Mouse (Mus musculus): ENCODE measurements around the gene Sstr5. TPM values are rescaled to one million over a fixed set of nuclear protein-coding genes. Genes with fewer than 3 reads are reported as not detected.

Gene Sstr5
- polyA plus RNA-seq, 1 experiment from 2014 or later, result 0.05 TPM

DNA sequence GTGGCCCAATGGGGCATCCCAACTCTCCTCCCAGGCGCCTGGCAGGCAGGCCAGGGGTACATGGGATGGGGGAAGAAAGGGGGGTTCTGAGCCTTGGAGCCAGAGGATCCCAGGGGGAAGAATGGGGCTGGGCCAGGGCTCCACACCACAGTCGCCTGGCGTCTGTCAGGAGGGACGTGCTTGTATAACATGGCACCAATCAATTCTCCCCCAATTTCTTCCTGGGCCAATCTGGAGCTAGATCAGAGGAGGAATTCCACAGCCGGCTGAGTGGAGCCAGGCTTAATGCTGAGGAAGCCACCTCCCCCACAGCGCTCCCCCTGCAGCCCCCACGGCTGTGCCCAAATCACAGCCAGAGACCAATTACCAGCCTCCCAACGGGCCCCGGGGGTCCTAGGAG lies 23.4 kb upstream of the Sstr5 start:
- no peak for TF ChIP-seq EP300 (IDR thresholded peaks at IDR 0.05)
- no peak for TF ChIP-seq CTCF (IDR thresholded peaks at IDR 0.05)
- Histone ChIP-seq H3K27me3 (replicated peaks; ENCODE audit: insufficient read depth, low read length) (no peaks in the 10 kb centered on the region), H3K4me2 (replicated peaks; ENCODE audit: low read depth, low read length) (no peak overlapping the region), H3K27ac (ENCODE audit: low read length) (no peak overlapping the region), H3K36me3 (ENCODE audit: insufficient read depth, low read length) (no peaks in the 10 kb centered on the region), H3K9me3 (ENCODE audit: low read length) (no peaks in the 10 kb centered on the region), H3K9ac (replicated peaks; ENCODE audit: low read depth) (no peak overlapping the region), H3K4me1 (ENCODE audit: insufficient read depth, low read depth, low read length) (no peaks in the 10 kb centered on the region), H3K4me3 (ENCODE audit: low read depth, low read length) (no peak overlapping the region)
- WGBS, result 39% methylated on average over 9 of the region's 9 CpGs
- DNase-seq (ENCODE audit: low spot score) (no peak), ATAC-seq (no peak)

- Histone ChIP-seq H3K36me3 (ENCODE audit: insufficient read depth, low read length) (no peaks in the 10 kb centered on the region), H3K27me3 (replicated peaks; ENCODE audit: insufficient read depth, low read length) (no peaks in the 10 kb centered on the region), H3K9ac (replicated peaks; ENCODE audit: low read depth) (no peak overlapping the region), H3K4me1 (ENCODE audit: insufficient read depth, low read depth, low read length) (no peaks in the 10 kb centered on the region), H3K4me3 (ENCODE audit: low read depth, low read length) (no peak overlapping the region), H3K4me2 (replicated peaks; ENCODE audit: low read depth, low read length) (no peak overlapping the region), H3K9me3 (ENCODE audit: low read length) (no peaks in the 10 kb centered on the region), H3K27ac (ENCODE audit: low read length) (no peak overlapping the region)
- DNase-seq (ENCODE audit: low spot score) (no peak), ATAC-seq (no peak)
- WGBS, result 82% methylated on average over 5 of the region's 5 CpGs
- TF ChIP-seq EP300 (IDR thresholded peaks at IDR 0.05) (no peak), CTCF (IDR thresholded peaks at IDR 0.05) (no peak)
These were observed 22.4 kb upstream of the Sstr5 start for GRCm38 (mm10) chr17:25519511-25519910.

- 84% methylated on average over 11 of the region's 17 CpGs for WGBS
- ATAC-seq, result no peak
- H3K27me3 ChIP-seq (replicated peaks; ENCODE audit: insufficient read depth, low read length), result no peaks in the 10 kb centered on the region
These were observed 21.1 kb upstream of the Sstr5 start for GRCm38 (mm10) chr17:25518144-25518543.

GRCm38 (mm10) chr17:25516315-25516714 lies 19.2 kb upstream of the Sstr5 start:
- H3K4me1 ChIP-seq (ENCODE audit: insufficient read depth, low read depth, low read length), result no peaks in the 10 kb centered on the region
- H3K4me3 ChIP-seq (ENCODE audit: low read depth, low read length), result no peak overlapping the region
- H3K27me3 ChIP-seq (replicated peaks; ENCODE audit: insufficient read depth, low read length), result no peaks in the 10 kb centered on the region
- H3K36me3 ChIP-seq (ENCODE audit: insufficient read depth, low read length), result no peaks in the 10 kb centered on the region
- H3K27ac ChIP-seq (ENCODE audit: low read length), result no peak overlapping the region
- H3K9me3 ChIP-seq (ENCODE audit: low read length), result no peaks in the 10 kb centered on the region
- ATAC-seq (no peak), DNase-seq (ENCODE audit: low spot score) (no peak)
- 7% methylated on average over 5 of the region's 5 CpGs for WGBS
- TF ChIP-seq CTCF (IDR thresholded peaks at IDR 0.05) (no peak), EP300 (IDR thresholded peaks at IDR 0.05) (no peak)
- no peak overlapping the region for H3K4me2 ChIP-seq (replicated peaks; ENCODE audit: low read depth, low read length)
- H3K9ac ChIP-seq (replicated peaks; ENCODE audit: low read depth), result no peak overlapping the region

More at GRCm38 (mm10) chr17:25518144-25518543, 21.1 kb upstream of the Sstr5 start:
- Histone ChIP-seq H3K36me3 (ENCODE audit: insufficient read depth, low read length) (no peaks in the 10 kb centered on the region), H3K27ac (ENCODE audit: low read length) (no peak overlapping the region), H3K4me3 (ENCODE audit: low read depth, low read length) (no peak overlapping the region), H3K9me3 (ENCODE audit: low read length) (no peaks in the 10 kb centered on the region), H3K4me1 (ENCODE audit: insufficient read depth, low read depth, low read length) (no peaks in the 10 kb centered on the region), H3K9ac (replicated peaks; ENCODE audit: low read depth) (no peak overlapping the region), H3K4me2 (replicated peaks; ENCODE audit: low read depth, low read length) (no peak overlapping the region)
- no peak for DNase-seq (ENCODE audit: low spot score)
- TF ChIP-seq CTCF (IDR thresholded peaks at IDR 0.05), result no peak
- no peak for TF ChIP-seq EP300 (IDR thresholded peaks at IDR 0.05)

GRCm38 (mm10) chr17:25514055-25514454 lies 17.0 kb upstream of the Sstr5 start:
- H3K4me1 ChIP-seq (ENCODE audit: insufficient read depth, low read depth, low read length), result no peaks in the 10 kb centered on the region
- no peak overlapping the region for H3K27ac ChIP-seq (ENCODE audit: low read length)
- no peak overlapping the region for H3K4me2 ChIP-seq (replicated peaks; ENCODE audit: low read depth, low read length)
- ATAC-seq (no peak), DNase-seq (ENCODE audit: low spot score) (no peak)
- 81% methylated on average over 2 of the region's 2 CpGs for WGBS
- H3K4me3 ChIP-seq (ENCODE audit: low read depth, low read length), result no peak overlapping the region
- H3K9me3 ChIP-seq (ENCODE audit: low read length), result no peaks in the 10 kb centered on the region
- no peaks in the 10 kb centered on the region for H3K36me3 ChIP-seq (ENCODE audit: insufficient read depth, low read length)
- no peak for TF ChIP-seq EP300 (IDR thresholded peaks at IDR 0.05)
- TF ChIP-seq CTCF (IDR thresholded peaks at IDR 0.05), result no peak
- no peak overlapping the region for H3K9ac ChIP-seq (replicated peaks; ENCODE audit: low read depth)
- no peaks in the 10 kb centered on the region for H3K27me3 ChIP-seq (replicated peaks; ENCODE audit: insufficient read depth, low read length)

- H3K27ac ChIP-seq (ENCODE audit: low read length), result no peak overlapping the region
- no peak overlapping the region for H3K4me2 ChIP-seq (replicated peaks; ENCODE audit: low read depth, low read length)
- no peak overlapping the region for H3K4me3 ChIP-seq (ENCODE audit: low read depth, low read length)
- H3K9ac ChIP-seq (replicated peaks; ENCODE audit: low read depth), result no peak overlapping the region
- ATAC-seq, result no peak
- no peaks in the 10 kb centered on the region for H3K4me1 ChIP-seq (ENCODE audit: insufficient read depth, low read depth, low read length)
- TF ChIP-seq CTCF (IDR thresholded peaks at IDR 0.05), result no peak
- TF ChIP-seq EP300 (IDR thresholded peaks at IDR 0.05), result no peak
- DNase-seq (ENCODE audit: low spot score), result no peak
- no peaks in the 10 kb centered on the region for H3K27me3 ChIP-seq (replicated peaks; ENCODE audit: insufficient read depth, low read length)
- no peaks in the 10 kb centered on the region for H3K9me3 ChIP-seq (ENCODE audit: low read length)
- 65% methylated on average over 3 of the region's 3 CpGs for WGBS
- no peaks in the 10 kb centered on the region for H3K36me3 ChIP-seq (ENCODE audit: insufficient read depth, low read length)
These were observed 14.8 kb upstream of the Sstr5 start for GRCm38 (mm10) chr17:25511876-25512275.

Measured in lung, postnatal 0 days (tissue).